Mouse (Mus musculus) small intestine, adult 2 months (tissue): ENCODE data around the gene Trim44.

Experiments
- CTCF ChIP-seq: fragments of 200-500 bp; IDR thresholded peaks from 2 replicates; pipeline ENCODE4 v1.5.1; 2012; ENCODE audit warnings: low read depth, mild to moderate bottlenecking, control low read depth, inconsistent platforms, low read length, moderate library complexity, mixed read lengths; ENCODE audit not compliant: insufficient replicate concordance, insufficient read length; ENCODE audit errors: extremely low read depth
- POLR2A ChIP-seq: fragments of 200-500 bp; IDR thresholded peaks from 2 replicates; pipeline ENCODE4 v1.6.1; 2012; ENCODE audit warnings: low read depth, mild to moderate bottlenecking, control low read depth, inconsistent platforms, low read length, moderate library complexity

DNA sequence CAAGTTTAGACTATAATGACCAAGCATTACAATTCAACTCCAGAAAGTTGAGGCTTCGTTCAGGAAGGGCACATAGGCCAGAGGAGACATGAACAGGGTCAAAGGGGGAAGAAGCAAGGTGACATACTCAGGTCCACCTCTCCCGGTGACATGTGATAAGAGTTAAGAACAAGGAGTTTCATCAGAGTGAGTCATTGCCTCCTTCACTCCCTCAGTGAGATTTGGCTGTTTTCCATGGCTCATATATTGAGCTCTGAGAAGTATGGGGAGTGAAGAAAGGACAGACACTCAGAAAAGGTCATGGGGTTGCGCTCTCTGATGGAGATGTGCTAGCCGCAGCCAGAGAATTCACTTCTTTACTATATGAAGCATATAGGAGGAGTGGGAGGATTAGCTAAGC, 3.0 kb upstream of the Trim44 start:
- TF ChIP-seq CTCF, result no peak
- no peak for TF ChIP-seq POLR2A
